Mouse (Mus musculus) embryo, embryonic 11.5 days (tissue): ENCODE data around the gene Fam149b.

ENCODE experiments used
- DNase-seq: peaks from one replicate; pipeline ENCODE4 v3.0.0-alpha.2; 2012; ENCODE audit warnings: low read depth, low spot score

The Fam149b gene

DNA sequence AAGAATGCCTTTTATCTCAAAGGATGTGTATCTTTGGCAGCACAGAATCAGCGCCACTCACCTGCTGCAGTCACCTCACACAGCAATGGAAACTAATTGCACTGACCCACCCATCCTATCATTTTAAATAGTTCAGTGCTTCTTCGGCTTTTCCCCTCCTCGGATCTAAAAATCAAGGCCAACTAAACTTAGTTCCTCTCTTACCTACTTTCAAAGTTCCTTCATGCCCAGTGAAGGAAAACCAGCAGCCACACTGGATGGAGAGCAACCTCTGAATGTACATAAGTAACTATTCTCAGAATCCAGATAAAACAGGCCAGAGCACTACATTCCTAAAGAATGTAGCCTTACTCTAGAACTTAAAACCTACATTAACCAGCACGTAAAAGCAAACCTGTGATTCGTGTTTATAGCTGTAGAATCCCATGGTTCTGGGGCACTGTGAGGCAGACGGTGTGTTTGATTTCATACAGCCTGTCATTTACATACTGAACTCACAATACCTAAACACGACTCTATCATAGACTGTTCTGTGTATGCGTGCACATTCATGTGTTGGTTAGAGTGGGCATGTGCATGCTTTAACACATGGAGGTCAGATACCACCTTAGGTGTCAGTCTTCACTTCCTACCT, 41.6 kb downstream of the Fam149b start:
- no peak for DNase-seq

DNA sequence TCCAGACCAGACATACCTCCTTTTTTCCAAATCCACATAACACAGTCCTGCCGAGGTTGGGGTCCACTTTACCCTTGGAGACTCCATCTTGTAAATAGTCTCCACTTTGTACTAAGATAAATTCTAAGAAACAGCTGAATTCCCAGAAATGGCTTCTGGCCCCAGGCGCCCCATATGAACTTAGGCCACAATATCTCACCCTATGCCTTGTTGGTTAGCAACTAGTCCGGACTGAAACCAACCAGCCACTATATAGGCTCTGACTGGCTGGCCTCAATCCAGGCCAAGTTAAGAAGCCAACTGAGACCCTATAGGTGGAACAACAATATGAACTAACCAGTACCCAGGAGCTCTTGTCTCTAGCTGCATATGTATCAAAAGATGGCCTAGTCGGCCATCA, 44.4 kb downstream of the Fam149b start:
- DNase-seq: no peak

DNA sequence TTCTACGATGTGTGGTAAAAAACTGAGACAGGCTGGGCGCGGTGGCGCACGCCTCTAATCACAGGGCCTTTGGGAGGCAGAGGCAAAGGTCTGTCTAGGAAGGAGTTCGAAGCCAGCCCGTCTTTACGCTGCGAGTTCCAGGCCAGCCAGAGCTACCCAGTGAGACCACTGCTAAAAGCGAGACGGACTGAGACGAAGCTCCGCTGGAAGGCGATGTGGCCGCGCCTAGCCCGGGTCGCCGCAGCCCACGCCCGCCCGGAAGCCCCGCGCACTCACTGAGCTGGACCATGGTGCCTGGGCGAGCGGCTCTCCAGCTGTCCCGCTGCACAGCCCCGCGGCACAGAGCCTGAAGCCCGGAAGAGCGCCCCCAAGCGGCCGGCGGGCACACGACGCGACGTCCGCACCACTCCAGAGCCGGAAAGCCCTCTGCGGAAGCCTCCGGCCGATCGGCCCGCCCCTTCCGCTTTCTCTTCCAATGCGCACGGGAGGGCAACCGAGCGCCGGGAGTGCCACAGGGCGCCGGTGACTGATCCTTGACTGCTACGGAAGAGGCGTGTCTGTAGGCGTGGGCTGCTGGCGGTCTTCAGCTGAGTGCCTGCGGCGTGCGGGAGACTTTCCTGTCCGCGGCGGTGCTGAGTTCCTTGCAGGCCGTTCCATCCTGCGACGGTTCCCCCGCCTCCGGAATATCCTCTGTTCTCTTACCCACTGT, 45.4 kb downstream of the Fam149b start, which contains the start of gene Mrps16:
Mrps16 (minus strand) TSS at position 430 of the 709 bp plus-strand sequence.
- DNase-seq: peak; percentile 92

DNA sequence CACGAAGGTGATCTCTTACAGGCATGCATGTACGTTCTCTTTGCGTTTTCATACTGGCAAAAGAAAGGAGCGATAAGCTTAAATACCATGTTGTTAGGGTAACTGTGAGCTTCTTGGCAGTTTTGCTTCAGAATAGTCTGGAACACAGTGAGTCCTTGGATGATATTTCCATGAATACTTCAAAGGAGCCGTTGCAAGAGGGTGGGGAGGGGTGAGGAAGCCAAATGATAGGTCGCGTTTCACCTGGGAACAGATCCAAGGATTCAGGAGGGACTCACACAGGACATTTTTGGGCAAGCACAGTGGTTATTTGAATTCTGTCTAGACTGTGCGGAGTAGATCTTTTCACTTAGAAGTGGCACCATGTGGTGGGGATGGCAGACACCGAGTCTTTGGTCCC, 49.3 kb downstream of the Fam149b start:
- DNase-seq: no peak

DNA sequence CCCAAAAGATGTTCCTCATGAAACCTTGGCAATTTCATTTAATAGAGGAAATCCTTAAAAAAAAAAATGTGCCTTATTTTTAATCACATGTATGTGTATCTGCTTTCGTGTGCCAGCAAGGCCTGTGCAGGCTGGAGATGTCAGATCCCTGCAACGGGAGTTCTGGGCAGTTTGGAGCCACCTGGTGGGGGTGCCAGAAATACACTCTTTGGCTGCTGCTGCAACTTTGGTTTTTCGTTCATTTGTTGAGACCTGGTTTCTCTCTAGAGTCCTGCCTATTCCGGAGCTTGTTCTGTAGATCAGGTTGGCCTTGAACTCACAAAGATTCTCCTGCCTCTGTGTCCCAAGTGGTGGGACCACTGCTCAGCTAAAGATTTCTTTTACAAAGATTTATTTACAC, 50.9 kb downstream of the Fam149b start:
- no peak for DNase-seq

DNA sequence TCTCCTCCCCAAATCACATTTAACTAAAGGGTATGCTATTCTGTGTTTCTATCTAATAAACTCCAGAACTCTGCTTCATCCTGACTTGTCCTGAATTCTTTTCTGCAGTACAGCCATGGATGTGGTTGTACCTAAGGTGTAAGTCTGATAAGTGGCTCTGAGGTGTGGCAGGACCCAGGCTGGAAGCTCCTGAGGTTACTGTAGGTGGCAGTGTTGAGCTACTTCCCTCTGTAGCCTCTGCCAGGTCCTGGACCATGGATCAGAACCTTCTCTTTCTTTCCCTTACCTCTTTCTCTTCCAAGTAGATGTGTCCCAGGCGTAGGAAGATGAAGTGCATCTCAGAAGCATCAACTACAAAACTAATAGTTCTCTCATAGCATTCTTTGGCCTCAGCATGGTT, 52.1 kb downstream of the Fam149b start:
- DNase-seq: no peak

DNA sequence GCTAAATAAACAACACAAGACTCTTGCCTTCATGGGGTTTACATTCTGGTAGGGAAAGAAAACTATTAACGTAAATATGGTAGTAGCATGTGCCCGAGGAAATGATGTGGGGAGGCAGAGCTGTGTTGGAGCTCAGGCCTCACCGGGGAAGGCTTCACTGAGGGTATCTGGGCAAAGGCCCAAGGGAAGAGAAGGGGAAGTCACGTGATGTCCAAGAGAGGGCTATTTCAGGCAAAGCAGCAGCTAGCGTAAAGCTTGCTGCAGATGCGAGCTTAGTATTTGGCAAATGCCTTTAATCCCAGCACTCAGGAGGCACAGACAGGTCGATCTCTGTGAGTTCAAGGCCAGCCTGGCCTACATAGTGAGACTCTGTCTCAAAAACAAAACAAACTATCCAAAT, 74.3 kb downstream of the Fam149b start:
- no peak for DNase-seq

DNA sequence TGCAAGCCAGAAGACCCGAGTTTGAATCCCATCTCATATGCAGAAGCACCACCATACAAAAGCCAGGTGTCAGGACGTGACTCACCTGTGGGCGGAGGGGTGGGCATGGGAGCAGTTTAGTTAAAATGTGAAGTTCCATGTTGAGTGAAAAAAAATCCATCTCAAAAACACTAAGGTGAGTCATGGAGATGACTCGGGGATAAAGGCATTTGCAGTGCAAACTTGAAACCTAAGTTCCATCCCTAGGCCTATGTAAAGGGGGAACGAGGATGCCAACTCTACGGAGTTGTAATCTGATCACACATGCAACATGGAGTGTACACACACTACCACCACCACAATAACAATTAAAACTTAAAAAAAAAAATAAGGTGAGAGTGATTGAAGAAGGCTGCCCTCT, 75.1 kb downstream of the Fam149b start:
- no peak for DNase-seq

DNA sequence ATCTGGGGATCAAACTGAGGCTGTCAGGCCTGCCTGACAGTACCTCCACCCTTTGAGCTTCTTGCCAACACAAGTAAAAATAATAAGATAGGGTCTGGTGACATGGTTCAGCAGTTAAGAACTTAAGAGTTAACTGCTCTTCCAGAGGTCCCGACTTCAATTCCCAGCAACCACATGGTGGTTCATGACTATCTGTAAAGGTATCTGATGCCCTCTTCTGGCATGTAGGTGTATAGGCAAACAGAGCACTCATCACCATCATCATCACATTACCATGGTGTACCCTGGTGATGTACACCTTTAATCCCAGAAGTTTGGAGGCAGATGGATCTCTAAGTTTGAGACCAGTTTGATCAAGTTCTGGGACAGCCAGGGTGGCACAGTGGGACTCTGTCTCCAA, 80.6 kb downstream of the Fam149b start:
- DNase-seq: no peak

DNA sequence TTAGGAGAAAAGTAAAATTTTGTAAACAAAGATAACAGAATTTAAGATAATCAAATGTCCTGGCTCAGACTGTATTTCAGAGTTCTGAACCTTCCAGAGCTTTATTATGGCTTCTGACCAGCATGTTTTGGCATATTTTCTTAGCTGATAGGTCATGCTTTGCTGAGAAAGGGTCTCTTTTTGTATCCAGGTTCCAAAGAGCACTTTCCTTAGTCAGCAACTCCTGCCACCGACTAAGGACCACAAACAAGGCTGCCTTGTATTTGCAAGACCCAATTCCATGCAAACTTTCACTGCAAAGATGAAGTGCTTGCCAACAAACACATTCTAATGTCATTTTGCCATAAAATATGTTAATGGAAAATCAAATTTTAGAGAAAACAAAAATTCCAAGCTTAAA, 81.9 kb downstream of the Fam149b start:
- no peak for DNase-seq

DNA sequence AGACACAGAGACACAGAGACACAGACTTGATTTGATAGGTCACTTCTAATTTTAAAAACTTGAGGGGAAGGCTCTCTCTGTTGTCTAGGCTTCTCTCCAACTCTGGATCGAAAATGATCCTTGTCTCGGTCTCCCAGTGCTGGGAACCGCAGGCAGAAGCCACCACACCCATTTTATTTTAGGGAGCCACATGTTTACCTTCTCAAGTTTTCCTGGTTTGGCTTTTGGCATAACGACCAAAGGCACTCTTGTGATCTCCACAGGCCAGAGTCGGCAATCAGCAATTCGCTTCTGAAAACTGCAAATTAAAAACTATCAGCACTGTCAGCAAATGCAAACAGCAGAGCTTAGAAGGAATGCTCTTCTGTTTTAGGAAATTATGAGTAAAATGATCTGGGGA, 83.8 kb downstream of the Fam149b start:
- DNase-seq: no peak

DNA sequence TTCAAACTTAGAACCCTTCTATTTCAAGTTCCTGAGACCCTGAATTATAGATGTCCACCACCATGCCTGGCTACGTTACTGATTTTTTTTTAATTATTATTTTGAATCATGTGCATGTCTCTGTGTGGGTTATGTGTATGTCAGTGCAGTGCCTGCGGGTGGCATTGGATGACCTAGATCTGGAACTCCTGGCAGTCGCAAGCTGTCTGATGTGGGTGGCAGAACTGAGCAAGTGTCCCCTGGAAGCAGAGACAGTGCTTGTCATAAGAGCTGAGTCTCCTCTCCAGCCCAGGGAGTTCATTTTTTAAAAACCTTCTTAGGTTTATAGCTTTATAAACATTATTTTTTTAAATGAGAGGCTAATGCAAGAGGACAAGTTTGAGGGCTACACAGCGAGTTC, 84.5 kb downstream of the Fam149b start:
- DNase-seq: no peak
